Mouse (Mus musculus): ENCODE data around the gene Sept8.

DNA sequence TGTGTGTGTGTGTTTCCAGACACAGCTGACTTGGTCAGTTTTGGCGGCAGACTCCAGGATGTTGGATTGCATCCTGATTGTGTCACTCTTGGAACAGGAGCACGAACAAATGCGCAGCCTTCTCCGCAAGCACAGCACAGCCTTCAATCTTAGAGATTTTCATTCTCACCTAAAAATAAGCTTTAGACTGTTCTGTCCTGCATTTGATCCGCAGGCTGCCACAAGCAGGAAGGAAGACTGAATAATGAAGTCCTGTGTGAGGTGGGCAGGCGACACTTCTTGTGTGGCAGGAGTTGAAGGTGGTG lies 10.1 kb downstream of the Sept8 start:
- no peak for TF ChIP-seq CTCF (IDR thresholded peaks at IDR 0.05; ENCODE audit: low read depth)
- no peak for TF ChIP-seq EP300 (IDR thresholded peaks at IDR 0.05; ENCODE audit: low read depth)

All from liver, embryonic 14.5 days (tissue).